Mouse (Mus musculus): Measurements from ENCODE around the gene Zfp523. TPM values are rescaled to one million over a fixed set of nuclear protein-coding genes. Genes with fewer than 3 reads are reported as not detected.

Zfp523 gene
- total and polyA plus RNA-seq, 3 experiments, result 29.5 to 53.0 TPM; not detected in 1

GRCm38 (mm10) chr17:28133193-28133592 is 43.7 kb upstream of the Zfp523 start:
- TF ChIP-seq SMC3 (IDR thresholded peaks at IDR 0.05; ENCODE audit: low read depth, low read length) (peak; percentile 75), ZC3H11A (IDR thresholded peaks at IDR 0.05; ENCODE audit: low read depth, low read length) (peak; percentile 36; the same call in 1 of the 2 replicates), ZNF384 (IDR thresholded peaks at IDR 0.05; ENCODE audit: low read depth, low read length) (no peak), CTCF (IDR thresholded peaks at IDR 0.05 in 2 of 3, conservative IDR thresholded peaks at IDR 0.05 in 1 of 3; ENCODE audit: control insufficient read depth in 1 of 3, insufficient read depth in 1 of 3, low read depth in 2 of 3, low read length in 3 of 3, poor library complexity in 1 of 3, severe bottlenecking in 1 of 3) (peak; percentile 79 to 87 (median 82)), USF1 (IDR thresholded peaks at IDR 0.05; ENCODE audit: low read depth, low read length) (no peak), MYC (IDR thresholded peaks at IDR 0.05; ENCODE audit: low read depth, low read length) (no peak), RAD21 (IDR thresholded peaks at IDR 0.05; ENCODE audit: low read depth, low read length) (peak; percentile 54), ZMIZ1 (IDR thresholded peaks at IDR 0.05; ENCODE audit: low read depth, low read length) (no peak)
- Histone ChIP-seq H3K27me3 (ENCODE audit: control insufficient read depth in 1 of 2, insufficient read depth in 2 of 2, low read length in 2 of 2) (peaks cover 2 to 3% of the 10 kb centered on the region in 2 experiments; a peak in 3 of 4 replicates), H3K4me3 (ENCODE audit: control insufficient read depth in 1 of 2, insufficient read depth in 1 of 2, low read depth in 2 of 2, low read length in 2 of 2) (no peak overlapping the region), H3K4me1 (ENCODE audit: control insufficient read depth in 1 of 2, insufficient read depth in 2 of 2, low read length in 2 of 2) (no peaks in the 10 kb centered on the region), H3K79me2 (ENCODE audit: control insufficient read depth, insufficient read depth, low read length, poor library complexity) (no peaks in the 10 kb centered on the region), H3K9ac (ENCODE audit: control insufficient read depth, low read depth, low read length, poor library complexity, severe bottlenecking) (no peak overlapping the region), H3K9me3 (replicated peaks; ENCODE audit: insufficient read depth, low read length) (no peaks in the 10 kb centered on the region), H3K36me3 (ENCODE audit: control insufficient read depth in 1 of 2, insufficient read depth in 2 of 2, low read length in 2 of 2) (no peaks in the 10 kb centered on the region), H3K27ac (ENCODE audit: control insufficient read depth, low read depth, low read length) (no peak overlapping the region)
- peak; percentile 43 for DNase-seq (ENCODE audit: low read depth, low spot score)

- peaks cover 2 to 3% of the 10 kb centered on the region in 2 experiments for H3K27me3 ChIP-seq (ENCODE audit: control insufficient read depth in 1 of 2, insufficient read depth in 2 of 2, low read length in 2 of 2)
- no peak overlapping the region for H3K27ac ChIP-seq (ENCODE audit: control insufficient read depth, low read depth, low read length)
- H3K9ac ChIP-seq (ENCODE audit: control insufficient read depth, low read depth, low read length, poor library complexity, severe bottlenecking), result no peak overlapping the region
- H3K4me1 ChIP-seq (ENCODE audit: control insufficient read depth in 1 of 2, insufficient read depth in 2 of 2, low read length in 2 of 2), result no peaks in the 10 kb centered on the region
- H3K9me3 ChIP-seq (replicated peaks; ENCODE audit: insufficient read depth, low read length), result no peaks in the 10 kb centered on the region
- H3K36me3 ChIP-seq (ENCODE audit: control insufficient read depth in 1 of 2, insufficient read depth in 2 of 2, low read length in 2 of 2), result no peaks in the 10 kb centered on the region
- TF ChIP-seq POLR2A (IDR thresholded peaks at IDR 0.05; ENCODE audit: control insufficient read depth in 1 of 2, insufficient read depth in 1 of 2, low read depth in 1 of 2, low read length in 2 of 2, poor library complexity in 1 of 2) (no peak), TCF12 (IDR thresholded peaks at IDR 0.05; ENCODE audit: low read depth, low read length) (no peak), E2F4 (IDR thresholded peaks at IDR 0.05; ENCODE audit: borderline replicate concordance, low read depth, low read length) (no peak), SMC3 (IDR thresholded peaks at IDR 0.05; ENCODE audit: low read depth, low read length) (no peak), GABPA (IDR thresholded peaks at IDR 0.05; ENCODE audit: low read depth, low read length) (no peak), TAL1 (IDR thresholded peaks at IDR 0.05; ENCODE audit: low read length) (no peak), EP300 (IDR thresholded peaks at IDR 0.05; ENCODE audit: low read depth in 1 of 2, low read length in 2 of 2) (no peak), RAD21 (IDR thresholded peaks at IDR 0.05; ENCODE audit: low read depth, low read length) (no peak)
- no peaks in the 10 kb centered on the region for H3K79me2 ChIP-seq (ENCODE audit: control insufficient read depth, insufficient read depth, low read length, poor library complexity)
- DNase-seq (ENCODE audit: low read depth, low spot score), result no peak
- no peak overlapping the region for H3K4me3 ChIP-seq (ENCODE audit: control insufficient read depth in 1 of 2, insufficient read depth in 1 of 2, low read depth in 2 of 2, low read length in 2 of 2)
Measured at GRCm38 (mm10) chr17:28135496-28135895, 41.4 kb upstream of the Zfp523 start.

DNA sequence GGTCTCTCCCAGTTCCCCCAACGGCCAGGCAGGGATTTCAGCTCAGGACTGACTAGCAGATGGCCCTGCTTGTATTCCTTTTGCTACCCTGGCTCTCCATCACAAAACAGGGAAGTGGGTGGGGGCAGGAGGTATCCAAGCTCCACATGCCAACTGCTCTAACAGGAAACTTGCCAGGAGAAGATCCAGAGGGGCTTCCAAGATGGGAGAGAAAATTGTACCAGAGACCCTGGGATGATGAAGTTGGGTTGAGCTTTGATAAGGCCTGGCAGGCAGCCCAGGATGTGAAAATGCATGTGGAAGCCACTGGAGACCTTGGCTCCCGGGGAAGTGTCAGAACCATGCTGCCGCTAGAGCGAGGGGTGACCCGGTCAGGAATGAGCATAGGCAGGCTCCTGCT is 40.7 kb upstream of the Zfp523 start:
- DNase-seq (ENCODE audit: low read depth, low spot score), result no peak
- Histone ChIP-seq H3K4me1 (ENCODE audit: control insufficient read depth in 1 of 2, insufficient read depth in 2 of 2, low read length in 2 of 2) (no peaks in the 10 kb centered on the region), H3K79me2 (ENCODE audit: control insufficient read depth, insufficient read depth, low read length, poor library complexity) (no peaks in the 10 kb centered on the region), H3K27me3 (ENCODE audit: control insufficient read depth in 1 of 2, insufficient read depth in 2 of 2, low read length in 2 of 2) (peaks cover 2 to 3% of the 10 kb centered on the region in 2 experiments; a peak in 3 of 4 replicates), H3K4me3 (ENCODE audit: control insufficient read depth in 1 of 2, insufficient read depth in 1 of 2, low read depth in 2 of 2, low read length in 2 of 2) (no peak overlapping the region), H3K36me3 (ENCODE audit: control insufficient read depth in 1 of 2, insufficient read depth in 2 of 2, low read length in 2 of 2) (no peaks in the 10 kb centered on the region), H3K9me3 (replicated peaks; ENCODE audit: insufficient read depth, low read length) (no peaks in the 10 kb centered on the region), H3K27ac (ENCODE audit: control insufficient read depth, low read depth, low read length) (no peak overlapping the region), H3K9ac (ENCODE audit: control insufficient read depth, low read depth, low read length, poor library complexity, severe bottlenecking) (no peak overlapping the region)
- TF ChIP-seq MYC (IDR thresholded peaks at IDR 0.05; ENCODE audit: low read depth, low read length) (no peak), SIN3A (IDR thresholded peaks at IDR 0.05; ENCODE audit: low read length) (no peak), JUND (IDR thresholded peaks at IDR 0.05; ENCODE audit: low read depth, low read length) (no peak), EP300 (IDR thresholded peaks at IDR 0.05; ENCODE audit: low read depth in 1 of 2, low read length in 2 of 2) (no peak), USF2 (IDR thresholded peaks at IDR 0.05; ENCODE audit: borderline replicate concordance in 1 of 2, insufficient read depth in 1 of 2, low read depth in 1 of 2, low read length in 2 of 2) (no peak), CHD1 (IDR thresholded peaks at IDR 0.05; ENCODE audit: low read depth, low read length) (no peak), MXI1 (IDR thresholded peaks at IDR 0.05; ENCODE audit: low read depth, low read length) (no peak), E2F4 (IDR thresholded peaks at IDR 0.05; ENCODE audit: borderline replicate concordance, low read depth, low read length) (no peak), ETS1 (IDR thresholded peaks at IDR 0.05; ENCODE audit: low read depth, low read length) (no peak), MAX (IDR thresholded peaks at IDR 0.05; ENCODE audit: low read length) (no peak), POLR2AphosphoS2 (IDR thresholded peaks at IDR 0.05; ENCODE audit: low read length) (no peak), MYB (IDR thresholded peaks at IDR 0.05; ENCODE audit: low read depth, low read length) (no peak), KAT2A (conservative IDR thresholded peaks at IDR 0.05; ENCODE audit: low read depth, low read length) (no peak), HCFC1 (IDR thresholded peaks at IDR 0.05; ENCODE audit: low read depth, low read length) (no peak), GATA1 (IDR thresholded peaks at IDR 0.05; ENCODE audit: low read depth, low read length) (no peak), GABPA (IDR thresholded peaks at IDR 0.05; ENCODE audit: low read depth, low read length) (no peak), POLR2A (IDR thresholded peaks at IDR 0.05; ENCODE audit: control insufficient read depth in 1 of 2, insufficient read depth in 1 of 2, low read depth in 1 of 2, low read length in 2 of 2, poor library complexity in 1 of 2) (no peak)
